Mouse (Mus musculus) liver, postnatal 0 days (tissue): ENCODE data around the gene Sp1.

Experiments used
- CTCF ChIP-seq: sonication (generic); IDR thresholded peaks from 2 replicates; pipeline ENCODE4 v1.5.1; 2016; ENCODE audit warnings: antibody characterized with exemption, low read depth
- EP300 ChIP-seq: IDR thresholded peaks from 2 replicates; pipeline ENCODE4 v1.6.1; 2016; ENCODE audit warnings: antibody characterized with exemption, low read depth, mild to moderate bottlenecking

- TF ChIP-seq CTCF: no peak
- no peak for TF ChIP-seq EP300
Measured at GRCm38 (mm10) chr15:102424657-102425056, 18.7 kb downstream of the Sp1 start.
